In the genomic region with DNA sequence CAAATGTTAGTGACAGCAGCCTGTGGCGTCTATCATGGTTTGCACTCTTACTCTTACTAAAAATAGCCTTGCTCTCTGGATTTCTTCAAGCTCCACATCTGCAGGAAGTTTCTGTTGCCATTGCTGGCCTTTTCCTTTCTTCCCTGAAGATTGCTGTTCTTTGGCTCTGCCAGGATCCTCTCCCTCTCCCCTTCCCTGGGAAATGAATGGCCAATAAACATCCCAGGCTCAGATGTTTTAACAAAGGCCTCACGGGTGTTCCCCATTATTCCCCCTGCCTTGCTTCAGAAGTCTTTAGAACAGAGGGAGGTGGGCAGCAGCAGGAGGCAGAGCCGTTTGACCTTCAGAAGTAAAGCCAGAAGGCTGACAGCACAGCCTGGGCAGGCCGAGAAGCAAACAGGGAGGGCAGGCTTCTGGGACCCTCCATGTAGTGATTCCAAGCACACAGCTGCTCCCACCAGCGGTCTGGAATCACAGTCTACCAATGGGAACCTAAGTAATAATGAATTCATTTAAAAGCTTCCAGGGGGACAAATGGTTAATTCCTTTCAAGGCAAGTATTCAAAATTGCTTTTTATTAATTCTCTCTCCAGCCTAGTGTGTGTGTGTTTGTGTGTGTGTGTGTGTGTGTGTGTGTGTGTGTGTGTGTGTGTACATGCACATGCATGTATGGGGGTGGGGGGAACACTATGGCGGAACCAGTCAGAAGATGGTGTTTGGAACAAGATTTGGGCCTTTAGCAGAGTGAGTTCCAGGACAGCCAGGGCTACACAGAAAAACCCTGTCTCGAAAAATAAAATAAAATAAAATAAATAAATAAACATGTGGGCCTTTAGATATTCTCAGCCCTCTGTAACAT, we compare ENCODE assay signal across 9 mouse cellular contexts.
DNase-seq lines count a peak whose midpoint lies in the region; ATAC-seq and TF ChIP-seq lines count a peak whose summit lies in the region.
"Had no signal": no experiment of that assay in that cellular context is flagged by ENCODE, and none has a peak within 500 bp of the region (broad histone marks: within the 10 kb centered on the region; RNA-seq: fewer than 3 reads in every experiment).

No protein-coding gene starts in this region.

- no peaks in the 10 kb centered on the region; the same call in 1 of the 2 replicates for H3K27me3 ChIP-seq in liver, adult 2 months (ENCODE audit: control insufficient read depth, insufficient read depth, low read length)
- H3K27me3 ChIP-seq in forebrain, embryonic 16.5 days (replicated peaks; ENCODE audit: control insufficient read depth, insufficient read depth, low read length): no peaks in the 10 kb centered on the region
- H3K27me3 ChIP-seq in intestine, embryonic 14.5 days (replicated peaks; ENCODE audit: control insufficient read depth, insufficient read depth, low read length): no peaks in the 10 kb centered on the region
- no peaks in the 10 kb centered on the region for H3K27me3 ChIP-seq in stomach, embryonic 14.5 days (ENCODE audit: control insufficient read depth, insufficient read depth, low read length)

- H3K4me2 ChIP-seq in forebrain, embryonic 16.5 days (ENCODE audit: low read length): no peak overlapping the region
- H3K4me2 ChIP-seq in intestine, embryonic 14.5 days (ENCODE audit: low read length): peak overlapping the region; percentile 25
- H3K4me2 ChIP-seq in stomach, embryonic 14.5 days (replicated peaks; ENCODE audit: low read depth, low read length): no peak overlapping the region

- no peaks in the 10 kb centered on the region for H3K4me1 ChIP-seq in liver, adult 2 months (ENCODE audit: control insufficient read depth, insufficient read depth, low read length)
- H3K4me1 ChIP-seq in forebrain, embryonic 16.5 days (replicated peaks; ENCODE audit: control insufficient read depth, insufficient read depth, low read length): peaks cover 27% of the 10 kb centered on the region
- H3K4me1 ChIP-seq in intestine, embryonic 14.5 days (replicated peaks; ENCODE audit: control insufficient read depth, insufficient read depth, low read length): peaks cover 29% of the 10 kb centered on the region
- peaks cover 19% of the 10 kb centered on the region; the same call in 1 of the 2 replicates for H3K4me1 ChIP-seq in stomach, embryonic 14.5 days (ENCODE audit: control insufficient read depth, insufficient read depth, low read length)

- H3K9ac ChIP-seq in liver, adult 2 months (ENCODE audit: low read depth, low read length): no peak overlapping the region
- H3K9ac ChIP-seq in forebrain, embryonic 16.5 days (replicated peaks; ENCODE audit: low read depth, low read length): no peak overlapping the region
- H3K9ac ChIP-seq in intestine, embryonic 14.5 days (ENCODE audit: low read length): no peak overlapping the region
- H3K9ac ChIP-seq in stomach, embryonic 14.5 days (replicated peaks; ENCODE audit: low read depth, low read length): no peak overlapping the region

- no peak overlapping the region for H3K4me3 ChIP-seq in liver, adult 2 months (ENCODE audit: insufficient read depth, low read depth, low read length)
- H3K4me3 ChIP-seq in forebrain, embryonic 16.5 days (replicated peaks; ENCODE audit: low read length): no peak overlapping the region
- no peak overlapping the region for H3K4me3 ChIP-seq in intestine, embryonic 14.5 days (ENCODE audit: low read depth, low read length)
- H3K4me3 ChIP-seq in stomach, embryonic 14.5 days (ENCODE audit: low read depth, low read length): no peak overlapping the region
- H3K4me3 ChIP-seq: megakaryocyte, embryonic 14.5 days had no signal

- WGBS in liver, adult 2 months: 62% methylated on average over 7 of the region's 7 CpGs
- 20% methylated on average over 7 of the region's 7 CpGs for WGBS in forebrain, embryonic 16.5 days
- 25% methylated on average over 7 of the region's 7 CpGs for WGBS in intestine, embryonic 14.5 days
- WGBS in stomach, embryonic 14.5 days: 31% methylated on average over 7 of the region's 7 CpGs

- no peaks in the 10 kb centered on the region for H3K79me2 ChIP-seq in liver, adult 2 months (ENCODE audit: control insufficient read depth, insufficient read depth, low read length)

- H3K9me3 ChIP-seq in forebrain, embryonic 16.5 days (ENCODE audit: control insufficient read depth, low read length): no peaks in the 10 kb centered on the region
- H3K9me3 ChIP-seq in intestine, embryonic 14.5 days (ENCODE audit: control insufficient read depth, low read length): no peaks in the 10 kb centered on the region
- no peaks in the 10 kb centered on the region for H3K9me3 ChIP-seq in stomach, embryonic 14.5 days (ENCODE audit: control insufficient read depth, low read depth, low read length)

- peak; percentile 60 for ATAC-seq in forebrain, embryonic 16.5 days
- ATAC-seq in intestine, embryonic 14.5 days (replicated peaks; ENCODE audit: low FRiP score, low TSS enrichment, low read depth): 0 out of 2 replicates have a peak, but pooled peaks have one; percentile 50
- ATAC-seq in stomach, embryonic 14.5 days (ENCODE audit: insufficient number of reproducible peaks, insufficient read depth, low FRiP score, low read depth): peak; percentile 34; the same call in 1 of the 2 replicates

- H3K36me3 ChIP-seq in liver, adult 2 months (ENCODE audit: control insufficient read depth, insufficient read depth, low read length): no peaks in the 10 kb centered on the region
- H3K36me3 ChIP-seq in forebrain, embryonic 16.5 days (ENCODE audit: control insufficient read depth, insufficient read depth): no peaks in the 10 kb centered on the region
- no peaks in the 10 kb centered on the region for H3K36me3 ChIP-seq in intestine, embryonic 14.5 days (ENCODE audit: control insufficient read depth, insufficient read depth, low read length)
- H3K36me3 ChIP-seq in stomach, embryonic 14.5 days (ENCODE audit: control insufficient read depth, insufficient read depth, low read length): no peaks in the 10 kb centered on the region

- TF ChIP-seq POLR2A in liver, adult 2 months (IDR thresholded peaks at IDR 0.05; ENCODE audit: extremely low read depth, insufficient read depth, low read length): no peak

- DNase-seq in liver, adult 2 months (ENCODE audit: extremely low read depth, low read depth, low spot score): peak; percentile 8
- no peak for DNase-seq in liver
- DNase-seq in intestine, embryonic 14.5 days (ENCODE audit: low spot score): peak; percentile 65
- DNase-seq in T-cell, adult 2 months (ENCODE audit: low spot score): no peak
- no peak for DNase-seq in thymus, postnatal 4 days
- no peak for DNase-seq in c-Kit-positive CD71-positive TER-119-positive erythroid progenitor cells, embryonic 14.5 days (ENCODE audit: low spot score)

- TF ChIP-seq CTCF in liver, adult 2 months (IDR thresholded peaks at IDR 0.05; ENCODE audit: low read depth, low read length): no peak

- no peak overlapping the region for H3K27ac ChIP-seq in liver, adult 2 months (replicated peaks; ENCODE audit: insufficient read depth, low read depth, low read length)
- peak overlapping the region; percentile 55 for H3K27ac ChIP-seq in forebrain, embryonic 16.5 days (ENCODE audit: low read length)
- peak overlapping the region; percentile 92 for H3K27ac ChIP-seq in intestine, embryonic 14.5 days (ENCODE audit: low read depth)
- peak overlapping the region; percentile 90 for H3K27ac ChIP-seq in stomach, embryonic 14.5 days (ENCODE audit: low read length)

Comparison
In these comparisons a context has a peak if more than half of its experiments do, and no peak if none do; other contexts are left out.
1. DNase-seq: peak in liver, adult 2 months (single experiment) and intestine, embryonic 14.5 days (single experiment); none in liver (single experiment), T-cell, adult 2 months (single experiment), thymus, postnatal 4 days (single experiment) and c-Kit-positive CD71-positive TER-119-positive erythroid progenitor cells, embryonic 14.5 days (single experiment).
2. Peak in every context shown above with its lines, with median percentiles within 50 percentile points of each other: ATAC-seq.